Mouse (Mus musculus): ENCODE data around the gene Zbtb9. TPM values are rescaled to one million over a fixed set of nuclear protein-coding genes. Genes with fewer than 3 reads are reported as not detected.

Zbtb9 gene
- polyA plus RNA-seq, 1 experiment from 2014 or later: 17.6 TPM

- no peak overlapping the region for H3K27ac ChIP-seq
- peaks cover 12% of the 10 kb centered on the region for H3K4me1 ChIP-seq
- peak overlapping the region; percentile 77 for H3K4me2 ChIP-seq (replicated peaks)
- peak overlapping the region; percentile 60 for H3K4me3 ChIP-seq
- 39% methylated on average over 12 of the region's 12 CpGs for WGBS
- H3K36me3 ChIP-seq: peaks cover 35% of the 10 kb centered on the region
- no peaks in the 10 kb centered on the region for H3K27me3 ChIP-seq (replicated peaks)
- no peaks in the 10 kb centered on the region for H3K9me3 ChIP-seq
- ATAC-seq (ENCODE audit: low FRiP score, low read depth): peak; percentile 29; the same call in 1 of the 2 replicates
- peak overlapping the region; percentile 90 for H3K9ac ChIP-seq
These were observed 54.7 kb downstream of the Zbtb9 start for GRCm38 (mm10) chr17:27027460-27028283.

- H3K9me3 ChIP-seq: no peaks in the 10 kb centered on the region
- H3K9ac ChIP-seq: peak overlapping the region; percentile 90
- no peaks in the 10 kb centered on the region for H3K27me3 ChIP-seq (replicated peaks)
- peaks cover 19% of the 10 kb centered on the region for H3K4me1 ChIP-seq
- H3K27ac ChIP-seq: no peak overlapping the region
- H3K4me3 ChIP-seq: peak overlapping the region; percentile 60
- ATAC-seq (ENCODE audit: low FRiP score, low read depth): peak; percentile 83
- peaks cover 28% of the 10 kb centered on the region for H3K36me3 ChIP-seq
- H3K4me2 ChIP-seq (replicated peaks): peak overlapping the region; percentile 77
- WGBS: 2% methylated on average over 19 of the region's 19 CpGs
These were observed 55.4 kb downstream of the Zbtb9 start for GRCm38 (mm10) chr17:27028284-27028795.

- Histone ChIP-seq H3K9me3 (no peaks in the 10 kb centered on the region), H3K36me3 (peaks cover 23% of the 10 kb centered on the region), H3K4me3 (peak within 1 kb of the TSS; percentile 60), H3K27ac (no peak within 1 kb of the TSS), H3K27me3 (replicated peaks) (no peaks in the 10 kb centered on the region), H3K9ac (peak within 1 kb of the TSS; percentile 90), H3K4me1 (peaks cover 19% of the 10 kb centered on the region), H3K4me2 (replicated peaks) (peak within 1 kb of the TSS; percentile 77)
- 81% methylated on average over 3 of the region's 4 CpGs for WGBS
- no peak; the same call in 1 of the 2 replicates for ATAC-seq (ENCODE audit: low FRiP score, low read depth)
These were observed 55.9 kb downstream of the Zbtb9 start, which contains the start of gene Bak1 for GRCm38 (mm10) chr17:27028909-27029308. Gene Bak1, minus strand, starts transcription at chr17:27029009.

GRCm38 (mm10) chr17:27029431-27029830 lies 56.5 kb downstream of the Zbtb9 start:
- no peak for ATAC-seq (ENCODE audit: low FRiP score, low read depth)
- WGBS: 86% methylated on average over 14 of the region's 14 CpGs
- H3K9ac ChIP-seq: no peak overlapping the region
- H3K36me3 ChIP-seq: peaks cover 18% of the 10 kb centered on the region
- H3K27me3 ChIP-seq (replicated peaks): no peaks in the 10 kb centered on the region
- peaks cover 19% of the 10 kb centered on the region for H3K4me1 ChIP-seq
- H3K27ac ChIP-seq: no peak overlapping the region
- no peak overlapping the region for H3K4me3 ChIP-seq
- no peak overlapping the region for H3K4me2 ChIP-seq (replicated peaks)
- H3K9me3 ChIP-seq: no peaks in the 10 kb centered on the region

GRCm38 (mm10) chr17:27030896-27031295 lies 57.9 kb downstream of the Zbtb9 start:
- Histone ChIP-seq H3K9ac (no peak overlapping the region), H3K4me1 (peaks cover 19% of the 10 kb centered on the region), H3K4me3 (no peak overlapping the region), H3K27me3 (replicated peaks) (no peaks in the 10 kb centered on the region), H3K27ac (no peak overlapping the region), H3K9me3 (no peaks in the 10 kb centered on the region), H3K4me2 (replicated peaks) (no peak overlapping the region), H3K36me3 (peaks cover 4% of the 10 kb centered on the region; the same call in 1 of the 2 replicates)
- 87% methylated on average over 4 of the region's 4 CpGs for WGBS
- no peak for ATAC-seq (ENCODE audit: low FRiP score, low read depth)

- H3K4me2 ChIP-seq (replicated peaks): 0 out of 2 replicates have a peak overlapping the region, but pooled peaks have one; percentile 10
- no peak overlapping the region for H3K4me3 ChIP-seq
- H3K9me3 ChIP-seq: no peaks in the 10 kb centered on the region
- WGBS: 68% methylated on average over 7 of the region's 7 CpGs
- H3K27me3 ChIP-seq (replicated peaks): no peaks in the 10 kb centered on the region
- no peak for ATAC-seq (ENCODE audit: low FRiP score, low read depth)
- H3K27ac ChIP-seq: no peak overlapping the region
- no peak overlapping the region for H3K9ac ChIP-seq
- H3K4me1 ChIP-seq: peaks cover 15% of the 10 kb centered on the region
- H3K36me3 ChIP-seq: no peaks in the 10 kb centered on the region
These were observed 59.4 kb downstream of the Zbtb9 start for GRCm38 (mm10) chr17:27032328-27032727.

- H3K27ac ChIP-seq: no peak overlapping the region
- no peak overlapping the region for H3K4me3 ChIP-seq
- H3K9ac ChIP-seq: no peak overlapping the region
- H3K4me1 ChIP-seq: peaks cover 13% of the 10 kb centered on the region
- H3K36me3 ChIP-seq: no peaks in the 10 kb centered on the region
- ATAC-seq (ENCODE audit: low FRiP score, low read depth): peak; percentile 22; the same call in 1 of the 2 replicates
- 0 out of 2 replicates have a peak, but pooled peaks cover 2% of the 10 kb centered on the region for H3K27me3 ChIP-seq (replicated peaks)
- H3K4me2 ChIP-seq (replicated peaks): peak overlapping the region; percentile 10; the same call in 1 of the 2 replicates
- no peaks in the 10 kb centered on the region for H3K9me3 ChIP-seq
- 3% methylated on average over 14 of the region's 14 CpGs for WGBS
These were observed 59.9 kb downstream of the Zbtb9 start for GRCm38 (mm10) chr17:27032869-27033268.

- no peaks in the 10 kb centered on the region for H3K9me3 ChIP-seq
- peaks cover 38% of the 10 kb centered on the region for H3K4me1 ChIP-seq
- no peak overlapping the region for H3K4me3 ChIP-seq
- 0 out of 2 replicates have a peak, but pooled peaks cover 12% of the 10 kb centered on the region for H3K27me3 ChIP-seq (replicated peaks)
- H3K4me2 ChIP-seq (replicated peaks): no peak overlapping the region
- 79% methylated on average over 7 of the region's 7 CpGs for WGBS
- H3K36me3 ChIP-seq: no peaks in the 10 kb centered on the region
- H3K27ac ChIP-seq: no peak overlapping the region
- H3K9ac ChIP-seq: no peak overlapping the region
- no peak for ATAC-seq (ENCODE audit: low FRiP score, low read depth)
These were observed 63.5 kb downstream of the Zbtb9 start for GRCm38 (mm10) chr17:27036465-27036864.

GRCm38 (mm10) chr17:27038335-27039050 lies 65.5 kb downstream of the Zbtb9 start:
- Histone ChIP-seq H3K27me3 (replicated peaks) (0 out of 2 replicates have a peak, but pooled peaks cover 12% of the 10 kb centered on the region), H3K4me3 (no peak overlapping the region), H3K9me3 (no peaks in the 10 kb centered on the region), H3K9ac (no peak overlapping the region), H3K4me2 (replicated peaks) (no peak overlapping the region; the same call in 1 of the 2 replicates), H3K27ac (no peak overlapping the region), H3K36me3 (no peaks in the 10 kb centered on the region), H3K4me1 (peaks cover 38% of the 10 kb centered on the region)
- WGBS: 48% methylated on average over 18 of the region's 18 CpGs
- no peak for ATAC-seq (ENCODE audit: low FRiP score, low read depth)

- H3K27ac ChIP-seq: no peak overlapping the region
- 0 out of 2 replicates have a peak, but pooled peaks cover 12% of the 10 kb centered on the region for H3K27me3 ChIP-seq (replicated peaks)
- WGBS: 68% methylated on average over 10 of the region's 10 CpGs
- H3K9ac ChIP-seq: 0 out of 2 replicates have a peak overlapping the region, but pooled peaks have one; percentile 9
- H3K36me3 ChIP-seq: no peaks in the 10 kb centered on the region
- no peaks in the 10 kb centered on the region for H3K9me3 ChIP-seq
- no peak overlapping the region for H3K4me3 ChIP-seq
- H3K4me2 ChIP-seq (replicated peaks): peak overlapping the region; percentile 47; the same call in 1 of the 2 replicates
- ATAC-seq (ENCODE audit: low FRiP score, low read depth): no peak
- H3K4me1 ChIP-seq: peaks cover 38% of the 10 kb centered on the region
These were observed 66.6 kb downstream of the Zbtb9 start for GRCm38 (mm10) chr17:27039432-27040102.

- ATAC-seq (ENCODE audit: low FRiP score, low read depth): peak; percentile 35; the same call in 1 of the 2 replicates
- no peak overlapping the region for H3K27ac ChIP-seq
- no peaks in the 10 kb centered on the region for H3K36me3 ChIP-seq
- H3K4me3 ChIP-seq: no peak overlapping the region
- 12% methylated on average over 20 of the region's 20 CpGs for WGBS
- H3K4me2 ChIP-seq (replicated peaks): peak overlapping the region; percentile 47
- H3K9me3 ChIP-seq: no peaks in the 10 kb centered on the region
- H3K4me1 ChIP-seq: peaks cover 38% of the 10 kb centered on the region
- 0 out of 2 replicates have a peak, but pooled peaks cover 12% of the 10 kb centered on the region for H3K27me3 ChIP-seq (replicated peaks)
- 0 out of 2 replicates have a peak overlapping the region, but pooled peaks have one; percentile 13 for H3K9ac ChIP-seq
These were observed 67.5 kb downstream of the Zbtb9 start for GRCm38 (mm10) chr17:27040304-27041045.

All from neural tube, embryonic 12.5 days (tissue).